Mouse (Mus musculus) heart, postnatal 0 days (tissue): ENCODE data around the gene Dhdh. TPM values are rescaled to one million over a fixed set of nuclear protein-coding genes. Genes with fewer than 3 reads are reported as not detected.

Source experiments
- ATAC-seq: fragments of 200-750 bp; cut with Nextera tagmentation; 2 replicates; pipeline ENCODE4 v1.8.0; 2017; ENCODE audit warnings: low read depth, moderate number of reproducible peaks, moderate library complexity; ENCODE audit not compliant: insufficient read depth
- DNase-seq: peaks from one replicate; pipeline ENCODE4 v3.0.0-alpha.2; 2016; ENCODE audit warnings: low spot score
- H3K27ac ChIP-seq: fragments of 300-500 bp; sonication (generic); 2 replicates; pipeline ENCODE4 v1.5.1; 2014; ENCODE audit warnings: low read depth, mild to moderate bottlenecking
- H3K27me3 ChIP-seq: fragments of 300-500 bp; sonication (generic); 2 replicates; pipeline ENCODE4 v1.6.1; 2014; ENCODE audit warnings: low read length, mixed read lengths; ENCODE audit not compliant: control insufficient read depth, insufficient read depth
- H3K36me3 ChIP-seq: fragments of 300-500 bp; sonication (generic); replicated peaks from 2 replicates; pipeline ENCODE4 v1.6.1; 2014; ENCODE audit warnings: low read length, mixed read lengths; ENCODE audit not compliant: control insufficient read depth, insufficient read depth
- H3K4me1 ChIP-seq: fragments of 300-500 bp; sonication (generic); 2 replicates; pipeline ENCODE4 v1.6.1; 2014; ENCODE audit warnings: antibody characterized with exemption; ENCODE audit not compliant: control insufficient read depth, insufficient read depth
- H3K4me2 ChIP-seq: fragments of 300-500 bp; sonication (generic); 2 replicates; pipeline ENCODE4 v1.6.1; 2014; ENCODE audit warnings: low read depth, mild to moderate bottlenecking, low read length, moderate library complexity
- H3K4me3 ChIP-seq: fragments of 300-500 bp; sonication (generic); 2 replicates; pipeline ENCODE4 v1.5.1; 2014; ENCODE audit warnings: low read depth, low read length
- H3K9ac ChIP-seq: fragments of 300-500 bp; sonication (generic); replicated peaks from 2 replicates; pipeline ENCODE4 v1.6.1; 2014; ENCODE audit warnings: low read depth, low read length, mixed read lengths
- H3K9me3 ChIP-seq: fragments of 300-500 bp; sonication (generic); replicated peaks from 2 replicates; pipeline ENCODE4 v1.6.1; 2016; ENCODE audit warnings: low read length; ENCODE audit not compliant: control insufficient read depth
- CTCF ChIP-seq: IDR thresholded peaks from 2 replicates; pipeline ENCODE4 v1.5.1; 2016; ENCODE audit warnings: antibody characterized with exemption, control low read depth, low read depth
- EP300 ChIP-seq: IDR thresholded peaks from 2 replicates; pipeline ENCODE4 v1.6.1; 2016; ENCODE audit warnings: antibody characterized with exemption, low read depth
- WGBS: fragments of 180-500 bp; shearing (Covaris S2); extraction: QIAGEN DNeasy Blood & Tissue Kit; methylation state at CpG from one replicate; pipeline ENCODE4 v1.1.7; 2014; 5-methylcytosine and 5-hydroxymethylcytosine counted together
- polyA plus RNA-seq: library from polyadenylated mRNA; unstranded; fragments of >200 nt; fragmentation: Nextera tagmentation; extraction: Ambion mirVana; gene quantifications from 2 replicates; pipeline ENCODE4 v1.2.1, GENCODE M21; 2015
- total RNA-seq: library from RNA; depleted of rRNA; stranded (reverse); fragments of >200 nt; gene quantifications from 2 replicates; pipeline ENCODE4 v1.2.3, GENCODE M21; 2014; ENCODE audit warnings: low replicate concordance

Dhdh gene
- total and polyA plus RNA-seq, 2 experiments from 2014 or later: 3.4 to 5.3 TPM

- Histone ChIP-seq H3K9ac (no peak overlapping the region), H3K4me2 (no peak overlapping the region), H3K9me3 (no peaks in the 10 kb centered on the region), H3K4me3 (no peak overlapping the region), H3K27me3 (no peaks in the 10 kb centered on the region), H3K36me3 (peaks cover 65% of the 10 kb centered on the region), H3K4me1 (no peaks in the 10 kb centered on the region), H3K27ac (no peak overlapping the region)
- ATAC-seq (peak; percentile 76), DNase-seq (peak; percentile 74)
- 56% methylated on average over 23 of the region's 23 CpGs for WGBS
- TF ChIP-seq EP300: no peak
- TF ChIP-seq CTCF: peak; percentile 81
Observed at GRCm38 (mm10) chr7:45451344-45451982, 37.1 kb downstream of the Dhdh start.

GRCm38 (mm10) chr7:45449974-45450373, 38.6 kb downstream of the Dhdh start:
- Histone ChIP-seq H3K4me3 (no peak overlapping the region), H3K36me3 (peaks cover 71% of the 10 kb centered on the region), H3K9ac (no peak overlapping the region), H3K9me3 (no peaks in the 10 kb centered on the region), H3K27me3 (no peaks in the 10 kb centered on the region), H3K4me1 (no peaks in the 10 kb centered on the region), H3K4me2 (no peak overlapping the region), H3K27ac (no peak overlapping the region)
- ATAC-seq (no peak), DNase-seq (no peak)
- WGBS: 92% methylated on average over 1 of the region's 1 CpGs
- TF ChIP-seq CTCF: no peak
- no peak for TF ChIP-seq EP300

- whole genome bisulfite sequencing: 31% methylated on average over 11 of the region's 11 CpGs
- peaks cover 73% of the 10 kb centered on the region for H3K36me3 ChIP-seq
- H3K4me2 ChIP-seq: no peak overlapping the region
- peak; percentile 61 for ATAC-seq
- peak; percentile 74 for DNase-seq
- no peak overlapping the region for H3K4me3 ChIP-seq
- no peak for TF ChIP-seq EP300
- TF ChIP-seq CTCF: peak; percentile 58
- H3K27ac ChIP-seq: no peak overlapping the region
- no peaks in the 10 kb centered on the region for H3K9me3 ChIP-seq
- H3K4me1 ChIP-seq: no peaks in the 10 kb centered on the region
- 0 out of 2 replicates have a peak overlapping the region, but pooled peaks have one; percentile 22 for H3K9ac ChIP-seq
- no peaks in the 10 kb centered on the region for H3K27me3 ChIP-seq
Observed at GRCm38 (mm10) chr7:45447325-45447990, 41.1 kb downstream of the Dhdh start.

- no peak overlapping the region for H3K4me2 ChIP-seq
- DNase-seq (no peak), ATAC-seq (no peak)
- no peak overlapping the region for H3K4me3 ChIP-seq
- no peaks in the 10 kb centered on the region for H3K27me3 ChIP-seq
- H3K27ac ChIP-seq: no peak overlapping the region
- peaks cover 70% of the 10 kb centered on the region for H3K36me3 ChIP-seq
- H3K4me1 ChIP-seq: no peaks in the 10 kb centered on the region
- H3K9me3 ChIP-seq: no peaks in the 10 kb centered on the region
- no peak overlapping the region for H3K9ac ChIP-seq
- TF ChIP-seq EP300: no peak
- TF ChIP-seq CTCF: no peak
Observed at GRCm38 (mm10) chr7:45446589-45446988, 42.0 kb downstream of the Dhdh start.

GRCm38 (mm10) chr7:45443526-45444420, 44.8 kb downstream of the Dhdh start:
- 76% methylated on average over 22 of the region's 22 CpGs for WGBS
- no peak overlapping the region for H3K27ac ChIP-seq
- no peaks in the 10 kb centered on the region for H3K4me1 ChIP-seq
- H3K9me3 ChIP-seq: no peaks in the 10 kb centered on the region
- peaks cover 79% of the 10 kb centered on the region for H3K36me3 ChIP-seq
- no peaks in the 10 kb centered on the region for H3K27me3 ChIP-seq
- DNase-seq: no peak
- ATAC-seq: no peak
- TF ChIP-seq EP300 (no peak), CTCF (no peak)
- no peak overlapping the region for H3K9ac ChIP-seq
- H3K4me3 ChIP-seq: no peak overlapping the region
- H3K4me2 ChIP-seq: no peak overlapping the region
